Mouse (Mus musculus): ENCODE data around the gene Gm20850.
"Not testable (repeated sequence)": the region's sequence is repeated elsewhere in the genome, so short reads cannot be mapped to it uniquely, and the experiment has no call there.

Gm20850 gene

DNA sequence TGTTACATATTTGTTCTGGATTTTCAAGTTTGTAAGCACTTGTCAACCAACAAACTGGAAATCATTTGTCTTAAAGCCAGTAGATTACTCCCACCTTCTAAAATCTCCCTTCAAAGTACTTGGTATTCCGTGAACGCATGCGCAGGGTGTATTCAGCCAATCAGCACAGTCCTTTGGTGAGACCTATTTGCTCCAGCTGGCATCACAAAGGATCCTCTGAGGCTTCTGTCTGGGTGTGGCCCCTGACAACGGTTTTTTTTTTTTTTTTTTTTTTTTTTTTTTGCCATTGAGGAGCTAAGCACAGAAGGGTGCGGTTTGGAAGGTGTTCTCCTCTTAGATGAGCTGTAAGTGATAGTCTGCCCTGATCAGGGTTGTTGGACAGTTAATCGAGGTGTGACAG, at the start of gene Gm20850:
Gene Gm20850 (plus strand): TSS at position 301 of the 400 bp plus-strand sequence.
- DNase-seq (ENCODE audit: low spot score), result not testable (repeated sequence)
